Mouse (Mus musculus) heart, adult 2 months (tissue): ENCODE measurements around the gene Ldb1. TPM values are rescaled to one million over a fixed set of nuclear protein-coding genes. Genes with fewer than 3 reads are reported as not detected.

Source experiments
- DNase-seq, 2 experiments: peaks; one replicate each; pipeline ENCODE4 v3.0.0; 2021
- H3K27ac ChIP-seq: fragments of 200-600 bp; 2 replicates; pipeline ENCODE4 v1.8.1; 2022
- H3K27me3 ChIP-seq: fragments of 200-500 bp; 2 replicates; pipeline ENCODE4 v1.6.1; 2012; ENCODE audit warnings: mild to moderate bottlenecking, low read length, inconsistent platforms, mixed read lengths; ENCODE audit not compliant: control insufficient read depth, insufficient read depth
- H3K36me3 ChIP-seq: fragments of 200-500 bp; 2 replicates; pipeline ENCODE4 v1.6.1; 2012; ENCODE audit warnings: low read length, inconsistent platforms; ENCODE audit not compliant: control insufficient read depth, insufficient read depth
- H3K4me1 ChIP-seq: fragments of 200-500 bp; 2 replicates; pipeline ENCODE4 v1.6.1; 2011; ENCODE audit warnings: low read length; ENCODE audit not compliant: control insufficient read depth, insufficient read depth
- H3K4me3 ChIP-seq: fragments of 200-600 bp; 2 replicates; pipeline ENCODE4 v1.8.1; 2022
- H3K79me2 ChIP-seq: fragments of 200-500 bp; replicated peaks from 2 replicates; pipeline ENCODE4 v1.6.1; 2012; ENCODE audit warnings: mild to moderate bottlenecking, inconsistent platforms, low read length, moderate library complexity, mixed read lengths; ENCODE audit not compliant: control insufficient read depth, insufficient read depth
- H3K9ac ChIP-seq: fragments of 200-500 bp; 2 replicates; pipeline ENCODE4 v1.6.1; 2012; ENCODE audit warnings: low read depth, mild to moderate bottlenecking, control low read depth, inconsistent platforms, low read length, mixed read lengths
- CTCF ChIP-seq: fragments of 200-600 bp; IDR thresholded peaks from 2 replicates; pipeline ENCODE4 v1.8.1; 2022; ENCODE audit warnings: antibody characterized with exemption, mild to moderate bottlenecking, moderate library complexity
- EP300 ChIP-seq: fragments of 200-500 bp; IDR thresholded peaks from 2 replicates; pipeline ENCODE4 v1.6.1; 2011; ENCODE audit warnings: low read depth, low read length, control low read depth; ENCODE audit not compliant: insufficient read depth
- POLR2A ChIP-seq: fragments of 200-500 bp; IDR thresholded peaks from 2 replicates; pipeline ENCODE4 v1.6.1; 2011; ENCODE audit warnings: mild to moderate bottlenecking, low read depth, low read length, control low read depth; ENCODE audit not compliant: insufficient read depth
- WGBS: fragments of 180-500 bp; shearing (Covaris S2); methylation state at CpG from one replicate; pipeline ENCODE4 v1.1.7; 2018; 5-methylcytosine and 5-hydroxymethylcytosine counted together
- intact Hi-C: fragments of 180-260 bp; cut with DNase I; formaldehyde crosslinking; loops from one replicate; pipeline ENCODE4 v1.15.1; 2025
- polyA plus RNA-seq: library from polyadenylated mRNA; depleted of rRNA; stranded (reverse); fragments of >200 nt; gene quantifications from 2 replicates; pipeline ENCODE4 v1.2.3, GENCODE M21; 2012
- total RNA-seq, 2 experiments: library from RNA; stranded (reverse); gene quantifications; 2 replicates each; pipeline ENCODE4 v1.2.3; 2021

The Ldb1 gene
- total and polyA plus RNA-seq, 3 experiments: 39.2 to 94.1 (median 46.3) TPM

DNA sequence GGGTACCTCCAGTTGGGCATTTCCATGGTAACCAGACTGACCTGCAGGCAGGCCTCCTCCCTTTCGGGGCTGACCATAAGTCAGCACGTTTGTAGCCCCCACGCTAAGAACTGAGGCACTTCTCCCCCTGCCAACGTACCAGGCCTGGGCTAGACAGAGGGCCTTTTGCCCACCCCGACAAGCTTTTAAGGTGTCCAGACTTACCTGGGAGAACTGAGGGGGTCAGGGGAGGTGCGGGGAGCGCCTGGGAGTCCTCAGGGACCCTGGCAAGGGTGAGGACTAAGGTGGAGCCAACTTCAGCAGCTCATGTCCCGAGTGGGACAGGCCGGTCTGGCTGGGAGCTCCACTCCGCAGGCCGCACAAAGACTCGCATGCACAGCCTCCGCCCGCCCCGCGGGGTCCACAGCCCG is 6.2 kb downstream of the Ldb1 start:
- Histone ChIP-seq H3K27ac (peak overlapping the region; percentile 85), H3K79me2 (peaks cover 7% of the 10 kb centered on the region), H3K36me3 (peaks cover 13% of the 10 kb centered on the region), H3K9ac (peak overlapping the region; percentile 60), H3K27me3 (no peaks in the 10 kb centered on the region), H3K4me3 (peak overlapping the region; percentile 70), H3K4me1 (peaks cover 34% of the 10 kb centered on the region)
- TF ChIP-seq EP300 (no peak), CTCF (no peak), POLR2A (no peak)
- WGBS: 3% methylated on average over 14 of the region's 17 CpGs
- DNase-seq: peak; percentile 44 to 49
- intact Hi-C loops: no loop called here

DNA sequence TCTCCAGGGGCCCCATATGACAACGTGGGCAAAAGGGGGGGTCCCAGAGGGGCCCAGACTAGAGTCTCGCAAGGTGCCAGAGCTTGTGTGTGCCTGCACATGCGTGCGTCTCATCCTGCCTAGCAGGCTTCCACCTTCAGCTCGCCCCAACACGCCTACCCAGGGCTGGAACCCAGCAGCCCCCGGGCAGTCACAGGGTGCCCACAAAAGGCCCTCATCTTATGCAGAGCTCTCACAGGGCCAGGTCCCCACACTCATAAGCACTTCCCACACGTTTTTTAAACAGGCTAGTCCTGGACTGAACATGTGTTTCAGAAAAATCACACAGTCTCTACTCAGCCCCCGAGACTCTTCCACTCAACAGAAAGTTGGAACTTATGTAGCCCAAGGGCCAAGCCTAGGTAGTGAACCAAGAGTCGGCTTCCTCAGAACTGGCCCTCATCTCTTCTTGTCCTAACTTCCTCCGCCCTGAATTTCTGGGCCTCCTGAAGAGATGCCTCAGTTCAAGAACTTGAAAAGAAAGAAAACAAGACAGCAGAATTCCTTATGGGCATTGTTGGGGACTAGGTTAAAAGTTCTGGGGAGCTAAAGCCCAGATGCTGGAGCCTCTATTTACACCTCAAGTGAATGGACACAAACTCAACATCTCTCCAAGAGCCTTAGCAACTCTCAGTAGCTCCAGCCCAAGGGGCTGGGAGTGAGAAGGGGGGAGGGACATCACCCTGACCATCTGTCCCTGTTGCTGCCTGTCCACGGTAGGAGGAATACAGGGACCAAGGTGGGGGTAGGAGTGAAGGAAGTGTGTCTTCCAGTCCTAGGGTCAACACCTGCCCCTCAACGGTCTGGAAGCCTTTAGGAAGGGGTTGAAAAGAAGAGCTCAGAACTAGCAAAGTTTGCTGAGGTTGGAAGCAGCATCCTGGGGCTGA is 6.8 kb downstream of the Ldb1 start:
- H3K27ac ChIP-seq: peak overlapping the region; percentile 85
- TF ChIP-seq CTCF (no peak), POLR2A (no peak), EP300 (no peak)
- peak overlapping the region; percentile 70; the same call in 1 of the 2 replicates for H3K4me3 ChIP-seq
- no peaks in the 10 kb centered on the region for H3K27me3 ChIP-seq
- intact Hi-C loops: no loop called here
- peaks cover 31% of the 10 kb centered on the region for H3K4me1 ChIP-seq
- peak overlapping the region; percentile 60 for H3K9ac ChIP-seq
- peaks cover 7% of the 10 kb centered on the region for H3K79me2 ChIP-seq
- H3K36me3 ChIP-seq: peaks cover 11% of the 10 kb centered on the region
- no peak for DNase-seq
- WGBS: 18% methylated on average over 13 of the region's 13 CpGs

DNA sequence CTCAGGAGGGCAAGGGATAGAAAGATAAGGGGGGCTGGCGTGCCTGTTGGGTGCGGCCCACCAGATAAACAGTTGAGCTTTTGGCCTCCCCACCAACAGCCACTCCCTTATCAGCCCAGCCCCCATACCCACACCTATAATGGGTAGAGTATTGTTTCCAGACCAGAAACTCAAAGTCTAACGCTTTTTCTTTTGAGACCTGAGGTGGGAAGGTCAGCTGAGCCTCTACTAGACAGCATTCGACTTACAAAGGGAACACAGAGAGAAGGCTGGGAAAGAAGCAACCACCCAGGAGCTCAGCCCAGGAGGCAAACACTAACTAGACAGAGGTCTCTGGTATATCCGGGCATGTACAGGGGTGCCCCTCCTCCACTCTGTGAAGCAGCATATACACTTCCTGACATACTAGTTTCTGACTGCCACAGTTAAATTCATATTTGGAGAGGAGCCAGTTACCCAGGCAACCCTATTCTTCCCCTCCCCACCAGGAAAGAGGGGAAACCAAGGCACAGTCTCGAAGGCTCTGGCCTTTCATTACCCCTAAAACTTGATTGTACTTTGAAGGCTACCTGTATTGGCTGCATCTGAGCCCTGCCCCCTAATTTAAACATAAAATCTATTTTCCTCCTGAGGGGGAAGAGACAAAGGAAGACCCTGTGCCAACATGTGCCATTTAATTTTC is 7.6 kb downstream of the Ldb1 start:
- H3K36me3 ChIP-seq: peaks cover 9% of the 10 kb centered on the region; the same call in 1 of the 2 replicates
- no peak overlapping the region for H3K4me3 ChIP-seq
- DNase-seq: no peak
- 21% methylated on average over 6 of the region's 6 CpGs for WGBS
- intact Hi-C loops: no loop called here
- no peaks in the 10 kb centered on the region for H3K27me3 ChIP-seq
- H3K79me2 ChIP-seq: peaks cover 5% of the 10 kb centered on the region
- no peak overlapping the region; the same call in 1 of the 2 replicates for H3K27ac ChIP-seq
- peaks cover 24% of the 10 kb centered on the region for H3K4me1 ChIP-seq
- TF ChIP-seq EP300: no peak
- H3K9ac ChIP-seq: no peak overlapping the region

DNA sequence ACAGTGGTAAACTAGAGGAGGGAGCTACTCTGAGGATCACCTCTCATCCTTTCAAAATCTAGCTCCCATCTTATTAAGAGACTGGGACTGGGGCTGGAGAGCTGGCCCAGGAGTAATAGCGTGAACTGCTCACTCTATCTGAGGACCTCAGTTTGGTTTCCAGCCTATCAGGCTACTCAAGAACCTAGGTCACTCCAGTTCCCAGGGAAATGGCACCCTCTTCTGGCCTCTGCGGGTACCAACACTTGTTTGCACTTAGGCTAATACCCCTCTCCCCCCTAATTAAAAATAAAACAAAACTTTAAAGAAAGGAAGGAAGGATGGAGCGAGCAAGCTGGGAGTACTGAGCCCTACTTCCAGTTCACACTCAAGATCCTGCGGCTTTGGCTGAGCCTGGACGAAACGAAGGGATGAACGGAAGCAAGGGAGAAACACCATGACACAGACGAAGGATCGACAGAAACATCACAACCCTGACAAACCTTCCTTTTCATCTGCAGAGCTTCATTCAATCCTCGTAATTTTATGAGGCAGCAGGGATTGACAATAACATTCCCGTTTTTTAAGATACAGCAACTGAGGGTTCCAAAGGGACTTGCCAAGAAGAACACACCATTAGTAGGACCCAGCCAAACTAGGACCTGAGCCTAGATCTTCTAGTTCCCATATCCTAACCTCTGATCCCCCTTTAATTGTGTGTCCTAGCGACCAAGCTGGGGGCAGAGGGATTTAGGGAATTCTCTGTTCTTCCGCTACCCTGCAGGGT is 8.4 kb downstream of the Ldb1 start:
- intact Hi-C loops: no loop called here

DNA sequence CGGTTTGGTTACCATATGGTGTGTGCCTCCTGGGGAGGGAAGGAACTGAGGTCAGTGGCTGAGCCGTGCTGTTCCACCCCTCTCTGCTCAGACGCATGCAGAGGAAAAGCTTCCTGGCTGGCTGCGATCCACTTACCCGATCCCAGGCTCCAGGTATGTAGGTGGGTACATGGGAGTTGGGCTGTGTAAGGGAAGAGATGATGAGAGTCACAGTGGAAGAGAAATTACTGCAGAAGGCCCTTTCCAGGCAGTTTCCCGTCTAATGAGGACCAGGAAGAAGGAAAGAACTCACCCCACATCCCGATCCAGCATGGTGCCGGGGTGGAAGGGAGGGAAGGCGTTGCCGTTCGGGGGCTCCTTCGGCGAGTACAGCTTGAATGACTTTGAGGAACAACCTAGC is 9.0 kb downstream of the Ldb1 start:
- H3K79me2 ChIP-seq: no peaks in the 10 kb centered on the region; the same call in 1 of the 2 replicates
- H3K36me3 ChIP-seq: peaks cover 4% of the 10 kb centered on the region; the same call in 1 of the 2 replicates
- H3K27me3 ChIP-seq: no peaks in the 10 kb centered on the region
- DNase-seq: no peak
- no peak overlapping the region for H3K27ac ChIP-seq
- peaks cover 14% of the 10 kb centered on the region for H3K4me1 ChIP-seq
- 67% methylated on average over 13 of the region's 13 CpGs for WGBS
- no peak overlapping the region for H3K9ac ChIP-seq
- intact Hi-C loops: no loop called here
- no peak for TF ChIP-seq POLR2A
- TF ChIP-seq CTCF: no peak
- no peak for TF ChIP-seq EP300
- no peak overlapping the region for H3K4me3 ChIP-seq

More for the DNA sequence above, 8.4 kb downstream of the Ldb1 start:
- Histone ChIP-seq H3K4me1 (peaks cover 20% of the 10 kb centered on the region), H3K79me2 (peaks cover 2% of the 10 kb centered on the region), H3K4me3 (no peak overlapping the region), H3K27ac (no peak overlapping the region), H3K27me3 (no peaks in the 10 kb centered on the region), H3K36me3 (peaks cover 9% of the 10 kb centered on the region; the same call in 1 of the 2 replicates), H3K9ac (no peak overlapping the region)
- DNase-seq: no peak
- 62% methylated on average over 13 of the region's 13 CpGs for WGBS
- TF ChIP-seq CTCF (peak; percentile 60), EP300 (no peak)
